Mouse (Mus musculus) frontal cortex, postnatal 10 days (tissue): ENCODE data around the gene Wfdc15a.
"Not testable (repeated sequence)": the region's sequence is repeated elsewhere in the genome, so short reads cannot be mapped to it uniquely, and the experiment has no call there.

Experiments used
- DNase-seq, 2 experiments: peaks; one replicate each; pipeline ENCODE4 v3.0.0; 2022; ENCODE audit warnings: low spot score in 2 of 2, mixed read lengths in 1 of 2

Wfdc15a gene

GRCm38 (mm10) chr2:164199626-164200327 lies at the start of gene Wfdc15a:
Gene Wfdc15a, minus strand, starts transcription at chr2:164200130.
- DNase-seq: no peak

GRCm38 (mm10) chr2:164238366-164238765 lies 38.4 kb upstream of the Wfdc15a start, which contains the start of gene Svs2:
Gene Svs2, minus strand, starts transcription at chr2:164238466.
- no peak for DNase-seq

GRCm38 (mm10) chr2:164232671-164233070 lies 32.7 kb upstream of the Wfdc15a start:
- DNase-seq: no peak

GRCm38 (mm10) chr2:164228361-164229070 lies 28.6 kb upstream of the Wfdc15a start:
- no peak for DNase-seq

GRCm38 (mm10) chr2:164221522-164221921 lies 21.6 kb upstream of the Wfdc15a start, which contains the start of gene Wfdc15b:
Gene Wfdc15b, minus strand, starts transcription at chr2:164221660.
- DNase-seq: no peak

GRCm38 (mm10) chr2:164219295-164219694 lies 19.4 kb upstream of the Wfdc15a start:
- no peak for DNase-seq

GRCm38 (mm10) chr2:164212711-164213110 lies 12.8 kb upstream of the Wfdc15a start:
- DNase-seq: no peak

GRCm38 (mm10) chr2:164210892-164211291 lies 11.0 kb upstream of the Wfdc15a start:
- no peak for DNase-seq

- no peak for DNase-seq
Observed at GRCm38 (mm10) chr2:164206676-164207075, 6.7 kb upstream of the Wfdc15a start.

GRCm38 (mm10) chr2:164206011-164206410 lies 6.1 kb upstream of the Wfdc15a start:
- DNase-seq: not testable (repeated sequence)

- no peak for DNase-seq
Observed at GRCm38 (mm10) chr2:164196700-164196990, 3.3 kb downstream of the Wfdc15a start.

GRCm38 (mm10) chr2:164195971-164196699 lies 3.8 kb downstream of the Wfdc15a start:
- no peak for DNase-seq

GRCm38 (mm10) chr2:164194959-164195630 lies 4.8 kb downstream of the Wfdc15a start:
- DNase-seq: no peak

GRCm38 (mm10) chr2:164192279-164192678 lies 7.7 kb downstream of the Wfdc15a start:
- DNase-seq: no peak

GRCm38 (mm10) chr2:164190576-164190975 lies 9.4 kb downstream of the Wfdc15a start, which contains the start of gene Wfdc12:
Gene Wfdc12, minus strand, starts transcription at chr2:164190608.
- DNase-seq: no peak

- DNase-seq: no peak
Observed at GRCm38 (mm10) chr2:164188722-164189121, 11.2 kb downstream of the Wfdc15a start.

- DNase-seq: no peak
Observed at GRCm38 (mm10) chr2:164184145-164184719, 15.7 kb downstream of the Wfdc15a start.

- no peak for DNase-seq
Observed at GRCm38 (mm10) chr2:164183340-164183739, 16.6 kb downstream of the Wfdc15a start.

- DNase-seq: peak in 1 of 2 experiments; percentile 0
Observed at GRCm38 (mm10) chr2:164182692-164183255, 17.2 kb downstream of the Wfdc15a start, which contains the start of gene Wfdc5. Gene Wfdc5, minus strand, starts transcription at chr2:164182742.

- DNase-seq: no peak
Observed at GRCm38 (mm10) chr2:164180770-164181169, 19.2 kb downstream of the Wfdc15a start.

GRCm38 (mm10) chr2:164180124-164180523 lies 19.8 kb downstream of the Wfdc15a start:
- DNase-seq: no peak
